Mouse (Mus musculus) small intestine, adult 2 months (tissue): ENCODE measurements around the gene Npw. TPM values are rescaled to one million over a fixed set of nuclear protein-coding genes. Genes with fewer than 3 reads are reported as not detected.

Experiments
- H3K27ac ChIP-seq: fragments of 200-500 bp; 2 replicates; pipeline ENCODE4 v1.5.1; 2012; ENCODE audit warnings: low read depth, low read length, control low read depth, inconsistent platforms; ENCODE audit not compliant: insufficient read depth
- H3K27me3 ChIP-seq: fragments of 200-500 bp; 2 replicates; pipeline ENCODE4 v1.6.1; 2012; ENCODE audit warnings: mild to moderate bottlenecking, moderate library complexity, low read length, inconsistent platforms; ENCODE audit not compliant: control insufficient read depth, insufficient read depth
- H3K36me3 ChIP-seq: fragments of 200-500 bp; 2 replicates; pipeline ENCODE4 v1.6.1; 2012; ENCODE audit warnings: mild to moderate bottlenecking, low read length, control low read depth, inconsistent platforms; ENCODE audit not compliant: control insufficient read depth, insufficient read depth
- H3K4me1 ChIP-seq: fragments of 200-500 bp; 2 replicates; pipeline ENCODE4 v1.6.1; 2012; ENCODE audit warnings: low read length, inconsistent platforms, mixed read lengths; ENCODE audit not compliant: control insufficient read depth, insufficient read depth, insufficient read length
- H3K4me3 ChIP-seq: fragments of 200-500 bp; 2 replicates; pipeline ENCODE4 v1.5.1; 2012; ENCODE audit warnings: low read depth, mild to moderate bottlenecking, control low read depth, inconsistent platforms, low read length, moderate library complexity
- CTCF ChIP-seq: fragments of 200-500 bp; IDR thresholded peaks from 2 replicates; pipeline ENCODE4 v1.5.1; 2012; ENCODE audit warnings: low read depth, mild to moderate bottlenecking, control low read depth, inconsistent platforms, low read length, moderate library complexity, mixed read lengths; ENCODE audit not compliant: insufficient replicate concordance, insufficient read length; ENCODE audit errors: extremely low read depth
- POLR2A ChIP-seq: fragments of 200-500 bp; IDR thresholded peaks from 2 replicates; pipeline ENCODE4 v1.6.1; 2012; ENCODE audit warnings: low read depth, mild to moderate bottlenecking, control low read depth, inconsistent platforms, low read length, moderate library complexity
- WGBS: fragments of 180-500 bp; shearing (Covaris S2); methylation state at CpG from one replicate; pipeline ENCODE4 v1.1.7; 2018; 5-methylcytosine and 5-hydroxymethylcytosine counted together
- polyA plus RNA-seq: library from polyadenylated mRNA; depleted of rRNA; stranded (reverse); fragments of >200 nt; gene quantifications from 2 replicates; pipeline ENCODE4 v1.2.3, GENCODE M21; 2012; rRNA removed

The Npw gene
- polyA plus RNA-seq, 1 experiment = 6.5 TPM

DNA sequence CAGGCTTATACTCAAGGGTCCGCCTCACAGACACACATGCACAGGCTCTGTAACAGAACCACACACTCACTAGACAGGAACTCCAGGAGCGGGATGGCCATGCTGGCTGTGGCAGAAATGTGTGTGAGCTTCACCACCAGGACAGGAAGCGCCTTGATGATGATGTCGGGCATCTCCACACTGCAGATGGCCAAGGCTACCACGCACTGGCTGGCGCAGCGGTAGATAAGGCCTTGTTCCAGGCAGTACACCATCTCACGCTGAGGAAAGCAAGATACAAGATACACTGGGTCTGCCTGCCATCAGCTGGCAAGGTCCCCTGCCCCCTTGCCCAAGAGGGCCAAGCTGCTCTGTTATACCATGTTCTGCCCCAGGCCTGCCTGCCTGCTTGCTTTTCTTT, 49.4 kb downstream of the Npw start:
- H3K4me3 ChIP-seq = no peak overlapping the region
- peaks cover 40% of the 10 kb centered on the region for H3K36me3 ChIP-seq
- no peak overlapping the region for H3K27ac ChIP-seq
- whole genome bisulfite sequencing = 88% methylated on average over 8 of the region's 8 CpGs
- no peaks in the 10 kb centered on the region for H3K4me1 ChIP-seq
- no peak for TF ChIP-seq CTCF
- TF ChIP-seq POLR2A = no peak
- no peaks in the 10 kb centered on the region for H3K27me3 ChIP-seq

DNA sequence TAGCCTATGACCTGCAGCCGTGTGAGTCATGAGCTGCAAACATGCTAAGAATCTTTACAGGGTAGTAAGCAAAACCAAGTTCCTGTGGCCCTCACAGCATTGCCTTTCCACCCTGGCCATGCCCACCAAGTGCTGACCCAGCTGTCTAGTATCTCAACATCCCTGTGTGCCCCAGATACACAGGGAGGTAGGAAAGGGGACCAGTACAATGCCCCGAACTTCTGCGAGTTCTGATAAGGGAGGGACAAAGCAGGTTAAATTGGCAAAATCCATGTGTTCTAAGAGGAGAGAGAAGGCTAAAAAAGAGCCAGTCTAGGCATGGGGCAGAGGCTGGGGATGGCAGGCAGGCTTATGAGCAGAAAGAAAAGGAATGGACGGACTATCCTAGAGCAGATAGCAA, 49.9 kb downstream of the Npw start:
- WGBS = 90% methylated on average over 4 of the region's 4 CpGs

More for the DNA sequence above, 49.9 kb downstream of the Npw start:
- Histone ChIP-seq H3K27me3 (no peaks in the 10 kb centered on the region), H3K36me3 (peaks cover 37% of the 10 kb centered on the region), H3K4me1 (no peaks in the 10 kb centered on the region), H3K27ac (no peak overlapping the region), H3K4me3 (no peak overlapping the region)
- TF ChIP-seq CTCF (no peak), POLR2A (no peak)

Other genes starting within 250 kb of the Npw start
- gene Rnps1, start 243.9 kb downstream of the Npw start, polyA plus RNA-seq = 44.2 and 76.7 TPM in 2 replicates
- gene Eci1, start 231.8 kb downstream of the Npw start, polyA plus RNA-seq = 52.7 and 97.7 TPM in 2 replicates
- 2.9 and 4.8 TPM in 2 replicates for gene Dnase1l2, start 215.4 kb downstream of the Npw start, polyA plus RNA-seq
- gene E4f1, start 188.1 kb downstream of the Npw start, polyA plus RNA-seq = 52.9 and 74.5 TPM in 2 replicates
- gene Pgp, start 188.1 kb downstream of the Npw start, polyA plus RNA-seq = 130 and 178 TPM in 2 replicates
- 0.77 and 2.3 TPM in 2 replicates for gene Bricd5, start 184.6 kb downstream of the Npw start, polyA plus RNA-seq
- 16.9 and 33.7 TPM in 2 replicates for gene Mlst8, start 179.4 kb downstream of the Npw start, polyA plus RNA-seq
- gene Caskin1, start 169.9 kb downstream of the Npw start, polyA plus RNA-seq = 0.50 and 0.77 TPM in 2 replicates
- gene Traf7, start 130.5 kb downstream of the Npw start, polyA plus RNA-seq = 75.8 and 113 TPM in 2 replicates
- gene Rab26, start 124.2 kb downstream of the Npw start, polyA plus RNA-seq = 1.2 and 6.1 TPM in 2 replicates
- gene Pkd1, start 108.6 kb downstream of the Npw start, polyA plus RNA-seq = 26.1 and 31.9 TPM in 2 replicates
- gene Tsc2, start 25.8 kb downstream of the Npw start, polyA plus RNA-seq = 52.8 and 83.5 TPM in 2 replicates
- 6.0 and 7.2 TPM in 2 replicates for gene Nthl1, start 25.8 kb downstream of the Npw start, polyA plus RNA-seq
- gene Slc9a3r2, start 8.1 kb downstream of the Npw start, polyA plus RNA-seq = 35.6 and 44.9 TPM in 2 replicates
- gene Zfp598, start 11.2 kb upstream of the Npw start, polyA plus RNA-seq = 41.1 and 85.8 TPM in 2 replicates
- 1.2 and 1.3 TPM in 2 replicates for gene Syngr3, start 31.5 kb upstream of the Npw start, polyA plus RNA-seq
- gene Gfer, start 37.7 kb upstream of the Npw start, polyA plus RNA-seq = 22.8 and 35.9 TPM in 2 replicates
- gene Noxo1, start 37.8 kb upstream of the Npw start, polyA plus RNA-seq = 57.7 and 115 TPM in 2 replicates
- 26.0 and 49.6 TPM in 2 replicates for gene Tbl3, start 49.2 kb upstream of the Npw start, polyA plus RNA-seq
- 0.19 TPM in 1 of 2 replicates, not detected in the other for gene Rnf151, start 59.6 kb upstream of the Npw start, polyA plus RNA-seq
- 1,627 and 2,207 TPM in 2 replicates for gene Rps2, start 59.7 kb upstream of the Npw start, polyA plus RNA-seq
- 384 and 403 TPM in 2 replicates for gene Ndufb10, start 66.0 kb upstream of the Npw start, polyA plus RNA-seq
- 0.11 and 0.19 TPM in 2 replicates for gene Rpl3l, start 69.4 kb upstream of the Npw start, polyA plus RNA-seq
- gene Msrb1, start 78.2 kb upstream of the Npw start, polyA plus RNA-seq = 29.5 and 54.2 TPM in 2 replicates
- 1.7 and 2.8 TPM in 2 replicates for gene Hs3st6, start 94.5 kb upstream of the Npw start, polyA plus RNA-seq
- gene Meiob, start 145.8 kb upstream of the Npw start, polyA plus RNA-seq = not detected in 2 replicates
- 352 and 372 TPM in 2 replicates for gene Hagh, start 181.7 kb upstream of the Npw start, polyA plus RNA-seq
- 65.2 and 108 TPM in 2 replicates for gene Fahd1, start 191.9 kb upstream of the Npw start, polyA plus RNA-seq
- gene Igfals, start 207.5 kb upstream of the Npw start, polyA plus RNA-seq = 0.42 and 1.4 TPM in 2 replicates
- gene Nubp2, start 227.9 kb upstream of the Npw start, polyA plus RNA-seq = 33.0 and 39.9 TPM in 2 replicates
- 51.5 and 88.1 TPM in 2 replicates for gene Spsb3, start 228.2 kb upstream of the Npw start, polyA plus RNA-seq
- gene Eme2, start 236.6 kb upstream of the Npw start, polyA plus RNA-seq = 20.3 and 21.0 TPM in 2 replicates
- 244 and 319 TPM in 2 replicates for gene Mrps34, start 236.7 kb upstream of the Npw start, polyA plus RNA-seq
- gene Nme3, start 238.0 kb upstream of the Npw start, polyA plus RNA-seq = 29.4 and 52.4 TPM in 2 replicates